Mouse (Mus musculus): ENCODE data around the gene Scn9a.
A peak's percentile ranks its signal among the peaks of the same experiment; 100 is the strongest.

Scn9a gene

DNA sequence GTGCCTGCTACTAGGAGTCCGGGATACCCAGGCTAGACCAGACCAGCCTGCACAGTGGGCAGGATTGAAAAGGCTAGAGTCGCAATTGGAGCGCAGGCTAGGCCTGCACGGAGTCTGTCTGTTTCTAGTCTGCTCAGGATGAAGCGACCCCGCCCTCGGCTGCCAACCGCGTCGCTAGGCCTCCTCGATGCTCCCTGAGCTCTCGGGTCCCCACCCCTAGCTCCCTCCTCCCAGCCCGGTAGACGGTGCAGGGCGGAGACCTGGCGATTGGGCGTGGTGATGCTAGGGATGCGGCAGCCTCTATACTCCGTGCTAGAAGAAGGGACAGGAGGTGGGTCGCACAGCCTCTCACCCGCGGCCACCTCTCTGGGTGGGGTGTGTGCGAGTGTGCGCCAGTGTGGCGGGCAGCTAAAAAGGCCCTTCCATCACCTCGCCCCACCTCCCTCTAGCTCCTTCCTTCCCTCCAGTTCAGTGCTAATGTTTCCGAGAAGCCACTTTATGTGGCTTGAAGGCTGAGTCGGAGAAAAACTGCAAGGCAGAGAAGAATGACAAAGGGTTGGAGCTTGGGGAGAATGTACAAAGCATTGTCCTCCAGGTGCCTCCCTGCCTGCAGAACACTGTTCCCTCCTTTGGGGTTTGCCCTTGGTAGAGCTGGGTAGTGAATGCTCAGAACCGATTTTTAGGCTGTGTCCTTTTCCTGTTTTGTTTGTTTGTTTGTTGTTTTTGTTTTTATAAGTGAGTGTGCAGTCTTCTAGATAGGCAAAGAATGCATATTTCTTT is at the start of gene Scn9a:
Gene Scn9a, minus strand, starts transcription at position 383 of the 780 bp plus-strand sequence.
- DNase-seq = no peak

DNA sequence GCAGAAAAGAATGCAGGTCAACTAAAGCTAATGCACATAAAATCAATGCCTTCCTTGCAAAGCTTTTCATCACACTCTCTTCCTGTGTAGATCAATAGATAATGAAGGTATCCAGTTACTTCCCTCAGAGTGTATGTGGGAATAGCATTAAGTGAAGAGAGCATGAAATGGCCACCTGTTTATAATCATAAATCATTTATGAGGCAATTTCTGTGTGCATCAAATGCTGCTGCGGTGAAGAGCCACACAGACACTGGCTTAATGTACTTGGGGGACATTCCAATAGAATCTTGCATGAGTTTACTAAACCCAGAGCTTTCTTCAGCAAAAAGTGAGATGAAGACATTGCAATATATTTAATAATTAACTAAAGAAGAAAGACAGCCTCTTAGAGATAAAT is 27.2 kb upstream of the Scn9a start:
- no peak for DNase-seq

DNA sequence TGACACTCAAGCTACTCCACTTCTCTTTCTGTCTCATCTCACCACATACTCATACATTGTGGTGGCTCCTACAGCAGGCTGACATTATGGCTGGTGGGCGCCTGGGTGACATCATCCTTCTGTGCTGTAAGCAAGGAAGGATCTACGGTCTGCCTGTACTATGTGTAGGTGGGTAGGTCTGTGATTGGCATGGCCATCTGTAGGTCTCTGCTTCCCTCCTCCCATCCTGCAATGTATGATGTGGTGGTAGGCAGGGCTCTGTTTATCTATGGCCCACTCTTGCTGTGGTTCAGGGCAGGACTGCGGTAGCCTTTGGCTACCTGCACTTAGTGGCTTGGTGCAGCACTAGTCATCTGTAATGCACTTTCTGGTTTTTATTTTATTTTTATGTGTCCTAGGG is 21.7 kb upstream of the Scn9a start:
- no peak for DNase-seq

DNA sequence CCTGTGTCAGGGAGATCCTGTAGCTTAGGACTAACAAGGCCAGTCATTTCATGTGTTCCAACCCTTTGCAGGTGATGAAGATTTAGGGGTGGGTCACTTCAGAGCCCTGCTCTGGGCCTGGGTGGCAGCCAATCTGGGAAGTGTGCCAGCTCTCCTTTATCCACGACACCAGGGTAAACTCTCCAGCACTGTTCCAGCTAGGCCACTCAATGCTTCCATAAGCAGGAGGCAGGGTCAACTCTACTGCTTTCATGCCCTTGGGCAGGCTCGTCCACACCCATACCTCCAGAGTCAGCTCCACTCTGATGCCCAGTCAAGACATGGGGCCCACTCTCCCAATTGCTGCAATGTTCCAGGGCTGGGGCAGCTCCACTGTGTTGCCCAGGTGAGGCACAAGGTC is 20.7 kb upstream of the Scn9a start:
- no peak for DNase-seq

DNA sequence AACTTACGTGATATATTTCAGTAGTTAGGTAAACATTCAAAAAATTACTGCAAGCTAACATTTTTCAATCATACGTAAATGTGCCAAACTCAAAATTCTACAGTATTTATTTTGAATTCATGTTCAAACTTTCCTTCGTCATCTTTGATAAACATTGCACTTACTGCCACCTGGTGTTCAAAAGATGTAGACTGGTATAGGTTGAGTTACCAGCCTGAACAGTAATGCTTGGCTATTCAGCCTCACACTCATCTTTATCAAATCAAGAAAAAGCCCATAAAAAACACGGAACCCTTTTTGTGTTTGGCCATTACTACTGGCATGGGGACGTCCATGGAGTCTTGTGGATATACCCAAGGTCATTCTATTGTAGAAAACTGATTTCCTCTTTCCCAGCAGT is 9.6 kb upstream of the Scn9a start:
- no peak for DNase-seq

DNA sequence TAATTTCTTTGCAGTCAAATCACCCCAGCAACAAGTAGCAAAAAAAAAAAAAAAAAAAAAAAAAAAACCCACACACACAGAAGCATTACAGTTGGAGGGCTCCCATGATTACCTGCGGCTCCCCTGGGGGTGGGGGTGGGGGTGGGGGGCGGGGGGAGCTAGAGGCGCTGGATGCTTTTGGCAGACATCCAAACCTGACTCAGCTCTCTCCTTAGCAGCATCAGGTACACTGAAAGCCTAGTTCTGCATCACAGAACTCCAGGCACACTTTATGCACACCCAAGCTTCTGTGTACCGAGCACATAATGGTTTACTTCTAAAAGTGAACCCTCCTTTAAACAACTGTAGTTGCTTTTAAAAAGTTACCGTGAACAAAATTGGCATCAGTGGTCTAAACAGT is 2.0 kb downstream of the Scn9a start:
- DNase-seq = no peak

DNA sequence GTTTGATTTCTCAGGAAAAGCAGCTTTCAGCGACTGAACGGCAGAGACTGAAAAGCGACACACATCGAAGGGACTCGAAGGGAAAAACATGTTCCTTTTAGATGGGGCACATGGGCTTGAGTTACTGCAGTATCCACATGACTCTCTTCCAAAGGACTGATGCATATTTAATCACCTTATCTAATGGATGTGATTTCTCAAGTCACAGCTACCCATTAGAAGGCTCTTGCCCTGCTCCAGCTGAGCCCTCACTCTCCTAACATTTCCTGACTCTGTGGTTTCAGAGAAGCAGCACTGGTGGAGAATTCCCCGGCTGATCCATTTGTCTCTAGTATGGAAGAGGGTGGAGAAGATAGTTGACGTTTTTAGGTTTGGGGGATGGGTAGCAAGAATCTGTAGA is 23.7 kb downstream of the Scn9a start:
- no peak for DNase-seq

DNA sequence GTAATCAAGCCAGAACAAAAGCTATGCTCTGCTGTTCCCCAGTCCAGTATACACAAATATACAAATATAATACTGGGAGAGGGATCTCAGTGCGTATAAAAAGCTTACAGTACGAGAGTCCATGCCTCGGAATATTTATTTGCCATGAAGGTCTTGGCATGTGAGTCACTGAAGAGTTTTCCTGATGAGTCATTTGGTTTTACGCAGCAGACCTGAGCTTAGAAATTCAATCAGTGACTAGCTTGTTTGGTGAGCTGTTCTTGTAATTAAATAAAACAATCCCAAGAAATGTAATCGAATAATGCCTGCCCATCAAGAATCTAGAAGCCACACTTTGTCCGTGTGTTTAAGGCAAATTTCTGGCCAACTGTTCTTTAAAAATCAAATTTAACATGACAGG is 37.4 kb downstream of the Scn9a start:
- no peak for DNase-seq

DNA sequence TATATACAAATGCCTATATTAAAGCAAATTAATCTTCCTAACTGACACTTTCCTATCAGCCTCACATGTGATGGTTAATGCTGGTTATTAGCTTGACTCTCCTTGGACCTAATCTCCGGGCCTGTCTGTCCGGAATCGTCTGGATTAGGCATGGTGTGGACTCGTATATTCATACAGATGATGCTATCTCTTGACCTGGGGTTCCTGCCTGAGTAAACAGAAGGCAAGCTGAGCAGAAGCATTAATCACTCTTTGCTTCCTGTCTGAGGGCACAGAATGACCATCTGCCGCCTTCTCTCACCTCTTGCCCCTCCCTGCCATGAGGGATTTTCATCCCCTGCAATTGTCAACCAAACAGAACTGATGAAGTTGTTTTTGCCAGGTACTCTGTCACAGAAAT is 38.6 kb downstream of the Scn9a start:
- no peak for DNase-seq

DNA sequence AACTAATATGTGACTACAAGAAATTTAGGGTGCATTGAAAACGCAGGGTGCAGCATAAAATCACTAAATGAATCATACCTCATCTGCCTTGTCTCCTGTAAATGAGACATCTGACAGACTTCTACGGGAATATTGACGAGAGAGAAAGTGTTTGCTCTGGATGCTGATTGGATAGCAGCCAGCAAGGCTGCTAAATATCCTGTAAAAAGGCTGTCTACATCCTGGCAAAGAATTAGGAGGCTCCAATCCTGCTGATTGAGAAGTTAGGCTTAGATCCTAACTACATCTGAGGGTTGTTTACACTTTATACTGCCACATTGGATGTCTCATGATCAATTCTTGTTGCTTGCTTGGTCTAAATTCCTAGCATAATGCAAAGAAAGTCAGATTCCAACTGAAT is 44.6 kb downstream of the Scn9a start:
- no peak for DNase-seq

DNA sequence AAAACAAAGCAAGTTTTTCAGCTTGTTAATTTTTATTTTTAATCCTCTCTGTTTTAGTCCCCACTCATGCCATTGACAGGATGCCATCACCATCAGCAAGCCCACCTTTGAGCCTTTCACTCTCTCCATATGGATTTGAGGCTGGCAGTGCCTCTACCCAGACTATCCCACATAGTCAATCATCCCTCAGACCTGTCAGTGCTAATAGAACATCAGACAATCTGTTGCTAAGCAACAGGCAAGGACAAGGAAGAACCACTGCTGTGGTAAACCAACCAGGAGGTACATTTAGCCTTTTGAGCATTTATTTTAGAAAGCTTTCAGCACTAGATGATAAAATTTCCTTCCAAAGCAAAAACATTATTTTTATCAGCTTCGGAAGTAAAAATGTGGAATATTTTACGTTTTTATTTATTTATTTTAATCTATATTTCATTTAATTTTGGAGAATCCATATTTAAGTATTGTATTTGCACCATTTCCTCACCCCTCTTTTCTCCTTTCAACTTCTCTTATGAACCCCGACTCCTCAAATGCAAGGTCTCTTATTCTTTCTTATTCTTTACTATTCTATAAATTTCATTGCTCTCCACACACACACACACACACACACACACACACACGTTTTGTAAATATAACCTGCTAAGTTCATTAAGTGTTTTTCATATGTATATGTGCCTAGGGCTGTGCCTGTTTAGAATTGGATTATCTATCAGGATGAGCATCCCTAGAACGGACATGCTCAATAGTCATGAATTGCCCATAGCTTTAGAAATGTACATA is 54.5 kb downstream of the Scn9a start:
- DNase-seq = no peak

DNA sequence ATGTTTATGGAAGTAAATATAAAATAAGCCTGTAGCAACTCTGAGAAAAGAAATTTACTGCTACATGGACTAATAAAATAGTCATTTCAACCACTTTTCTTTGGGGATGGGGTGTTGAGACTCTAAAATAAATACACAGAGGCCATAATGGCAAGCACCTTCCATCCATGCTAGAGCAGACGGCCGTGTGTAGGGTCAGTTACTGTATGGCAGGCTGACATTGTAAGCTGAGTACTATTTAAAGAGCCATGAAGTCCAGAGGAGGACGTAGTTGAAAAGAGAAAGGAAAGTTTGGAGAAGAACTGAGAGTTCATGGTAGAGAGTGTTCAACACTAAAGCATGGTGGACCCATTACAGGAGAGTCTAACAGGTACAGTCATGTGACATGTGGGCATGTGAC is 86.5 kb downstream of the Scn9a start:
- DNase-seq = no peak

DNA sequence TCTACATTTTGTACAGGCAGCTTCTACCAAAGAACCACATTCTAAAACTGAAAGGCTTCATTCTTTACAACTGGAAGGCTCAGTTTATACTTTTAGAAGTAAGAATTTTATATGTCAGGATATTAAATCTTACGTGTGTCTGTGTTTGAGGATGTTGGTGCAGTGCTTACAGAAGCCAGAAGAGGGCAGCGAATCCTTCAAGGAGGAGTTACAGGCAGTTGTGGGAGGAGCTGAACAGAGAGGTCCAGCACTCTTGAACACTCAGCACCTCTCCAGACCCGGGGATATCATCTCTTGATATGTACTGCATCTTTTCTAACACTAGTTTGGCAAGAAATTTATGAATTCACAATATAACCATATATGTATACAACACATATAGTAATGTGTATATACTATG is 114.8 kb downstream of the Scn9a start:
- peak; percentile 6 for DNase-seq

DNA sequence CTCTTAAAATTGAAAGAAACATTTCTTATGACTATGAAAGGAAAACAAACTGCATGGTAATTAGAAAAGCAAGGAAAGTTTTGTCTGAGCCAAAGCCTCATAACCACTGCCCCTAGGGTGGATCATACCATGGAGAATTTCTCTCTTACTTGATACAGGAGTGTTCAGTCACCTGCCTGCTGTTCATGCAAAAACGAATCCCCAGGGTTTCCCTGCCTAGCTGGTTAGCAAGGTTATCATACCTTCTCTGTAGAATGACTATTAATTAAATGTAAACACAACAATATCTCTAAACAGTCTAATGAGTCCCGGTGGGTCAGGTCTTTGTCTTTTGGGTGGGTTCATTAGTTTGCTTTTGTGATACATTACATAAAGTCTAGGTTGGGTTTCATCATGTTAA is 123.3 kb downstream of the Scn9a start:
- no peak for DNase-seq

DNA sequence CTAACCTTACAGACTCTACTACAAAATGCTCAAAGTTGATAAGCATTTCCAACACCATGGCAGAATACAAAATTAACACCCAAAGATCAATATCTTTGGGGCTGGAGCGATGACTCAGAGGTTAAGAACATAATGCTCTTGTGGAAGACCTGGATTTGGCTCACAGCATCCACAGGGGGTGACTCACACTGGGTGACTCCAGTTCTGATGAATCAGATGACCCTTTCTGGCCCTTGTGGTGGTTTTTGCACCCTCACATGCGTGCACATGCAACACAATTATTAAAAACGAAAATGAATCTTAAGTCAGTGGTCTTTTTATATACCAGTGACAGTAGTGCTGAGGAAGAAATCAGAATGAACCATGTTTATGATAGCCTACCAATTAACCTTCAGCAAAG is 126.7 kb downstream of the Scn9a start:
- DNase-seq = no peak

DNA sequence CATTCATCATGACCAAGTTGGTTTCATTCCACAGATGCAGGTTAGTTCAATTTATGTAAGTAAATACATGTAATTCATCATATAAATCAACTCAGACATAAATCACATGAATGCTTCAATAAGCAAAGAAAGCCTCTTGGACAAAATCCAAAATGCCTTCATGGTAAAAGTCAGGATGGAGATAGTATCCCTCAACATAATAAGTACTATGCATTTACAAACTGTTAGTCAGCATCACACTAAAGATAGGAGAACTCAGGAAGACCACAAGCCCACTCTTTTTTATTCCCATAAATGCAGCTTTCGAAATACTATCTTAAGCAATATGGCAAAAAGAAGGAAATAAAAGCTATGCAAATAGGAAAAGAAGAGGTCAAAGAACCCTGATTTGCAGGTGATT is 127.1 kb downstream of the Scn9a start:
- no peak for DNase-seq

DNA sequence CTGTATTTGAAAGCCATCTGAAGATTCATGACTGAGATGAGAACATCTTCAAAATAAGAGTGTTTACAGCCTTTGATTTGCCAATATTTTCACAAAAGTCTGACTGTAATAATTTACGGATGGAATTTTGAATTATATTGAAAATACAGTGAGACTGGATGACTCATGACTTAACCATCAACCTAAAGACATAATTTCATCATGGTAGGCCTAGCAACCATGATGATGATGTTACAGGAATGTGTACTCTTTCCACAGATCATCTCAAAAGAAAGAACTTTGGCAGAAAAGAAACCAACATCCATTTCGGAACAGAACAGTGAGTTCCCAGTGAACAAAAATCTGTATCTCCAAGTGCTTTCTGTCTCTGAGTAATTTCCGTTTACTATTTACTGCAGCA is 132.6 kb downstream of the Scn9a start:
- no peak for DNase-seq

DNA sequence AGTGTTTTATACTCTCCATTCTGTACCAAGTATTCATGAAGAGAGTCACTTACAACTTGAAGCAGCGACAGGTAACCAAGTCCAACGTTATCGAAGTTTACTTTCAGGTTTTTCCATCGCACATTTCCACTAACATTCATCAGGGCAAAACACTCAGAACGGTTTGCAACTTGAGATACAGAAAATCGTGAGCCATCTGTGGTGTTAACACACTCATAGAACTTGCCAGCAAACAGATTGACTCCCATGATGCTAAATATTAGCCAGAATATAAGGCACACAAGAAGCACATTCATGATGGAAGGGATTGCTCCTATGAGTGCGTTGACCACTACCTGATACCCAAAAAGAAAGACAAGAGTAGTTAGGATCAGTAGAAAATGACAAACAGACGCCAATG is 140.2 kb downstream of the Scn9a start:
- DNase-seq = no peak

DNA sequence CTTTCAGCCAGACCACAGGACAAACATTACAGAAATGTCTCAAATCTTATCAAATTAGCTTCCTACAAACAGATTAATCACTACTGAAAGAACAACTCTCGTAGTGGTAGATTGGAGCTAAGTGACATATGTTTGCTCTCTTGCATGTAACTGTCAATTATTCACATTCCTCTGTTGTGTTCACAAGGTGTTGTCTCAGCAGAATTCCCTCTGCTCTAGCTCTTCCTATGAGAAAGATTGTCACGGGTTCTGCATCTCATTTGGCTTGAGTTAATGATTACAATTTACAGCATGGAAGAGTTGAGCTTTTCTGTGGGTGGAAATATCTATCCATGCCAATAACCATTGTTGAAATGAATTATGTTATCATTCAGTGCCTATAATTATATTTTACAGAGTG is 156.4 kb downstream of the Scn9a start:
- no peak for DNase-seq

DNA sequence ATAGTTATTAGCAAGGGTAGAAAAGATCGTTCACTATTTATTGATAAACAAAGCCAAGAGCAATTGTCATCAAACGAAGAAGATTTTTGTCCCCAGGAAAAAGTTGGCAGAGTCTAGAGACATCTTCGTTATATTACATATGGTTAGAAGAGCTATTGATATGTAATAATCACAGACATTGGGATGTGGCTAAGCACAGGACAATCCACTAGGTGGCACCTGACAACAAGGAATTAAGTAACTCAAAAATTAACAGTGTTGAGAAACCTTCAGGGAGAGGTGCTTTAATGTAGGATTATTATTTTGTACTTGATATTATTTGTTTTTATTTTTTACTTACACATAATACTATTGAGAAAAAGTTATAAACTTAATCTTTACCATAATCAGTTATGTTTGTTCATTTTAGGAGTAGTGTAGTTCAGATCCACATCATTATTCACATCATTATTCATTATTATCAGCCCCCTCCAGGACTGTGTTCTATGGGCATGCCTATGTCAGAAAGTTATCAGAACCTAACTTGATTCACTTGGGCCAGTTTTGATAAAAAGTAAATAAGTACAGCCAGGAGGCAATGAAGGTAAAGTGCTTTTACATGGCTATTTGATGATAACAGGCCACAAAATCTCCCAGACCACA is 161.5 kb downstream of the Scn9a start:
- no peak for DNase-seq

DNA sequence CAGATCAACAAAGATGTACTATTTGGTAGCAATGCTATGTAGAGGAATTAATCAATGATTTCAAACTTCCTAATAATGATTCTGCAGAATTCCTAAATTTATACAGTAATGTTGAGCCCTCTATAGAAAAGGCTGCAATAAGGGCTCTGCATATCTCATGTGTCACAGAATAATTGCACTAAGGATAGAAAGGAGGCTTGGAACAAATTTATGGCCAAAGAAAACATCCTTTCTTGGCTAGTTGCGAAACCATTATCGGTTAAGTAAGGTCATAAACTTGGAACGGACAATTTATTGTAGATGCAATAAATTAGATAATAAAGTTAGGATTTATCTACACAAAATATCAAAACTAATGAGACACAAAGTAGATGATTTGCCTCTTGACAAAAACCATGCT is 169.3 kb downstream of the Scn9a start:
- no peak for DNase-seq

DNA sequence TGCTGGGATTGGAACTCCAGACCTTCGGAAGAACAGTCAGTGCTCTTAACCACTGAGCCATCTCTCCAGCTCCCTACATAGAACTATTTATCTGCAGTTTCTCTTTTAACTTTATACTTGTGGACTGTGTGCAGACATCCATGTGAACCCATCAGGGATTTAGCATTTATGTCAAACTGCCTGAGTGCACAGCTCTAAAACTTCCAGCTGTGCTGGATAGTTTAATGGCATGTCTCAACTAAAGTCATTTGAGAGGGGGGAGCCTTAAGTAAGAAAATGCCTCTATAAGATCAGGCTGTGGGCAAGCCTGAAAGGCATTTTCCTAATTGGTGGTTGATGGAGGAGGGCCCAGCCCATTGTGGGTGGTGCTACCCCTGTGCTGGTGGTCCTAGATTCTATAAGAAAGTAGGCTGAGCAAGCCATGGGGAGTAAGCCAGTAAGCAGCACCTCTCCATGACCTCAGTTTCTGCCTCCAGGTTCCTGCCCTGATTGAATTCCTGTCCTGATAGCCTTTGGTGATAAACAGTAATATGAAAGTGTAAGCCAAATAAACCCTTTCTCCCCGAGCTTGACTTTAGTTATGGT is 169.8 kb downstream of the Scn9a start:
- no peak for DNase-seq

DNA sequence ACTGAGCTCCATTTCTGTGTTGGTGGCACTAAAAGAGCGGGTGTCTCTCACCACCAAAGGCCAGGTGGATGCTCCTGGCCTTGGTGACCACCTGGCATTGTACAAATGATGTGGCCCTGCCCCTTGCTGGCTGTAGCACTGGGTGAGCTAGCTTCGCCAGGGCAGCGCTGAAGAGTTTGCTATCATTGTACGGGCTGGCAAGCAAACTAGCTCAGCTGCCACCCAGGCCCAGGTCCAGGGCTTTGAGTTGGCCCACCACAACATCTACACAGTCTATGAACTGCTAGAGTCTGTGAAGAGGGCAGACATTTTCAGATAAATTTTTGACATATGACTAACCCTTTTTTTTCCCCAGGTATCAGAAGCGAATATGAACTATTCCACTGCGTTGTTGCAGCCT is 170.8 kb downstream of the Scn9a start:
- no peak for DNase-seq

DNA sequence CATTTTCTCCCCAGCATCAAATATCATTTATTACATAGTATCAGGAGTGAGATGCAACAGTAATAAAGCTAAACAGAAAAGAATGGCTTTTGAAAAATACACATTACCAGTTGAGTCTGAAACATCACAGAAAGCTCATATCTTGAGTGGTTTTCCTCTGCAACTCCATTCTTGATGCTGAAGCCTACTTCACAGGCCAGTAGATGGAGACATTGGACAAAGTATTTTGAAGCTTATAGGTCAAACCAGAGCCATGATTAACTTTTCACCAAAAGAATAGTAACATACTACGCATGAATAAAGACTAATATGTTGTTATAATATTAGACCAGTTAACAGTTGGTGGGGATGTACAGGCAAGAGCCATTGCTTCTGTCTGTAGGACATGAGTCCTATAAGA is 172.3 kb downstream of the Scn9a start:
- DNase-seq = no peak

All from kidney, adult 18-20 months (tissue).